In the genomic region with DNA sequence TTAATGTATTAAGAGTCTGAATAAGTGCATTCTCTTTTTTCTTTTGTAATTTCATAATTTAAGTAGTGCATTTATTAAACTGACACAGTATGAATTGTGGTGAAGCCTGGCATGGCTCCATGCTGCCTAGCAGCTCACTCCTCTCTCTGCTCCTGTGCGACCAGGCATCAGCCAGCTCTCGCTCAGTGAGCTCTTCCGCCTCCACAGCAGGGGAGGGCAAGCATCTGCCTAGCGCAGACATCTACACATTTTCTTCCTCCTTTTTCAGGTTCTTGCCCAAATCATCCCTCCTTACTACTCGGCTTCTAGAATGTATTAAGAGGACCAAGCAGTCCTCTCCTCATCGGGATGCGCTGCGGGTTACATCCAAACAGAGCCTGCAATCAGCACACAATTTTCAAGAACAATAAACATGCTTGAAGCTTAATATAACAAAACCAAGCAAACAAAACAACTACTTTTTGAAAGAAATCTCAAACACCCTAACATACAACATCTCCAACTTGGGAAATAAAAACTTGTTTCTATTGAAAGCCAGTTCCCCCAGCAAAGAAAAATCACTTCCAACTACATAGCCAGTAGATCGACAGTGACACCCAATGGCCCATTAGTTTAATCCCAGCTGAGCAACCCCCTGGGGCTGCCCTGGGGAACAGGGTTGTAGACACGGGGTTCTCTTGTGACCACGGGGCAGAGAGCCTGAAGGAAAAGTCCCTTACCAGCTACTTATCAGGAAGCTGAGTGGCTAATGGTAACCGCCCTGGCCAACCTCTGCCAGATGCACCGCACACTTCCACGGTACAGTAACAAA, we compare ENCODE assay signal across 14 mouse cellular contexts. TPM values are rescaled to one million over a fixed set of nuclear protein-coding genes. Genes with fewer than 3 reads are reported as not detected.
A peak's percentile ranks its signal among the peaks of the same experiment; 100 is the strongest.
DNase-seq lines count a peak whose midpoint lies in the region; ATAC-seq and TF ChIP-seq lines count a peak whose summit lies in the region.
"Had no signal": no experiment of that assay in that cellular context is flagged by ENCODE, and none has a peak within 500 bp of the region (broad histone marks: within the 10 kb centered on the region; RNA-seq: fewer than 3 reads in every experiment).

No protein-coding gene starts in this region.

- ATAC-seq in forebrain, embryonic 15.5 days (replicated peaks): 0 out of 2 replicates have a peak, but pooled peaks have one; percentile 15
- no peak for ATAC-seq in forebrain, embryonic 13.5 days
- no peak for ATAC-seq in hindbrain, embryonic 13.5 days (ENCODE audit: low FRiP score)
- ATAC-seq in midbrain, embryonic 13.5 days: 0 out of 2 replicates have a peak, but pooled peaks have one; percentile 3
- ATAC-seq in hindbrain, postnatal 0 days: no peak
- ATAC-seq: inflammation-experienced regulatory T-cells, adult 6 months; Patski had no signal

- no peak overlapping the region for H3K9ac ChIP-seq in forebrain, embryonic 15.5 days (replicated peaks)
- H3K9ac ChIP-seq in forebrain, embryonic 13.5 days: no peak overlapping the region
- 0 out of 2 replicates have a peak overlapping the region, but pooled peaks have one; percentile 14 for H3K9ac ChIP-seq in hindbrain, embryonic 13.5 days
- H3K9ac ChIP-seq in midbrain, embryonic 13.5 days (replicated peaks): no peak overlapping the region
- H3K9ac ChIP-seq in hindbrain, postnatal 0 days (replicated peaks; ENCODE audit: low read length): no peak overlapping the region
- H3K9ac ChIP-seq: limb, embryonic 13.5 days had no signal

- peak; percentile 48 for TF ChIP-seq CTCF in hindbrain, postnatal 0 days (IDR thresholded peaks at IDR 0.05; ENCODE audit: low read depth)

- H3K4me2 ChIP-seq in forebrain, embryonic 15.5 days (replicated peaks): no peak overlapping the region
- no peak overlapping the region for H3K4me2 ChIP-seq in forebrain, embryonic 13.5 days
- peak overlapping the region; percentile 11; the same call in 1 of the 2 replicates for H3K4me2 ChIP-seq in hindbrain, embryonic 13.5 days
- no peak overlapping the region for H3K4me2 ChIP-seq in midbrain, embryonic 13.5 days (replicated peaks)
- H3K4me2 ChIP-seq in hindbrain, postnatal 0 days (ENCODE audit: low read depth, low read length): no peak overlapping the region
- H3K4me2 ChIP-seq: limb, embryonic 13.5 days had no signal

- WGBS in forebrain, embryonic 15.5 days: 42% methylated on average over 14 of the region's 14 CpGs
- 39% methylated on average over 14 of the region's 14 CpGs for WGBS in forebrain, embryonic 13.5 days
- WGBS in hindbrain, embryonic 13.5 days: 34% methylated on average over 14 of the region's 14 CpGs
- 42% methylated on average over 14 of the region's 14 CpGs for WGBS in hindbrain, embryonic 10.5 days
- WGBS in midbrain, embryonic 13.5 days: 34% methylated on average over 14 of the region's 14 CpGs
- WGBS in midbrain, embryonic 10.5 days: 44% methylated on average over 14 of the region's 14 CpGs
- 37% methylated on average over 14 of the region's 14 CpGs for WGBS in hindbrain, postnatal 0 days

- no peak overlapping the region for H3K27ac ChIP-seq in forebrain, embryonic 15.5 days (replicated peaks)
- H3K27ac ChIP-seq in forebrain, embryonic 13.5 days: no peak overlapping the region
- peak overlapping the region; percentile 25 for H3K27ac ChIP-seq in hindbrain, embryonic 13.5 days
- H3K27ac ChIP-seq in hindbrain, embryonic 10.5 days: no peak overlapping the region
- no peak overlapping the region for H3K27ac ChIP-seq in midbrain, embryonic 13.5 days
- H3K27ac ChIP-seq in midbrain, embryonic 10.5 days (replicated peaks): no peak overlapping the region
- H3K27ac ChIP-seq in hindbrain, postnatal 0 days: no peak overlapping the region
- H3K27ac ChIP-seq: limb, embryonic 13.5 days had no signal

- H3K36me3 ChIP-seq in forebrain, embryonic 15.5 days: no peaks in the 10 kb centered on the region
- no peaks in the 10 kb centered on the region for H3K36me3 ChIP-seq in forebrain, embryonic 13.5 days (ENCODE audit: poor library complexity, severe bottlenecking)
- no peaks in the 10 kb centered on the region for H3K36me3 ChIP-seq in hindbrain, embryonic 13.5 days
- H3K36me3 ChIP-seq in hindbrain, embryonic 10.5 days: no peaks in the 10 kb centered on the region
- H3K36me3 ChIP-seq in midbrain, embryonic 13.5 days: no peaks in the 10 kb centered on the region
- H3K36me3 ChIP-seq in midbrain, embryonic 10.5 days: no peaks in the 10 kb centered on the region
- no peaks in the 10 kb centered on the region for H3K36me3 ChIP-seq in hindbrain, postnatal 0 days (ENCODE audit: insufficient read depth, low read length)
- H3K36me3 ChIP-seq: limb, embryonic 13.5 days had no signal

- H3K4me1 ChIP-seq in forebrain, embryonic 15.5 days: peaks cover 39% of the 10 kb centered on the region
- H3K4me1 ChIP-seq in forebrain, embryonic 13.5 days: peaks cover 64% of the 10 kb centered on the region
- H3K4me1 ChIP-seq in hindbrain, embryonic 13.5 days (replicated peaks): peaks cover 70% of the 10 kb centered on the region
- peaks cover 66% of the 10 kb centered on the region for H3K4me1 ChIP-seq in hindbrain, embryonic 10.5 days (replicated peaks)
- H3K4me1 ChIP-seq in midbrain, embryonic 13.5 days (replicated peaks): peaks cover 52% of the 10 kb centered on the region
- peaks cover 60% of the 10 kb centered on the region for H3K4me1 ChIP-seq in midbrain, embryonic 10.5 days
- peaks cover 12% of the 10 kb centered on the region for H3K4me1 ChIP-seq in hindbrain, postnatal 0 days (ENCODE audit: insufficient read depth, low read length)

- H3K9me3 ChIP-seq in forebrain, embryonic 15.5 days: no peaks in the 10 kb centered on the region
- no peaks in the 10 kb centered on the region for H3K9me3 ChIP-seq in forebrain, embryonic 13.5 days (replicated peaks)
- H3K9me3 ChIP-seq in hindbrain, embryonic 13.5 days: no peaks in the 10 kb centered on the region
- no peaks in the 10 kb centered on the region for H3K9me3 ChIP-seq in hindbrain, embryonic 10.5 days
- no peaks in the 10 kb centered on the region for H3K9me3 ChIP-seq in midbrain, embryonic 13.5 days
- no peaks in the 10 kb centered on the region for H3K9me3 ChIP-seq in midbrain, embryonic 10.5 days (replicated peaks)
- no peaks in the 10 kb centered on the region for H3K9me3 ChIP-seq in hindbrain, postnatal 0 days (ENCODE audit: low read length)
- H3K9me3 ChIP-seq: limb, embryonic 13.5 days had no signal

- no peak for DNase-seq in hindbrain, embryonic 10.5 days (ENCODE audit: low spot score)
- no peak for DNase-seq in midbrain, embryonic 10.5 days (ENCODE audit: low spot score)
- peak; percentile 58 for DNase-seq in hindbrain, postnatal 0 days (ENCODE audit: low spot score)
- no peak for DNase-seq in embryo, embryonic 10.5 days (ENCODE audit: low spot score)
- DNase-seq: adrenal gland, postnatal 10 days; lung, postnatal 36 days; thymus, postnatal 25 days had no signal

- no peaks in the 10 kb centered on the region for H3K27me3 ChIP-seq in forebrain, embryonic 15.5 days
- H3K27me3 ChIP-seq in forebrain, embryonic 13.5 days: peaks cover 5% of the 10 kb centered on the region
- H3K27me3 ChIP-seq in hindbrain, embryonic 13.5 days: 0 out of 2 replicates have a peak, but pooled peaks cover 3% of the 10 kb centered on the region
- H3K27me3 ChIP-seq in hindbrain, embryonic 10.5 days (ENCODE audit: insufficient read depth, poor library complexity, severe bottlenecking): no peaks in the 10 kb centered on the region; the same call in 1 of the 2 replicates
- peaks cover 3% of the 10 kb centered on the region; the same call in 1 of the 2 replicates for H3K27me3 ChIP-seq in midbrain, embryonic 13.5 days
- H3K27me3 ChIP-seq in midbrain, embryonic 10.5 days (ENCODE audit: low read depth, poor library complexity, severe bottlenecking): 0 out of 2 replicates have a peak, but pooled peaks cover 5% of the 10 kb centered on the region
- H3K27me3 ChIP-seq in hindbrain, postnatal 0 days (ENCODE audit: insufficient read depth, low read length): no peaks in the 10 kb centered on the region
- H3K27me3 ChIP-seq: Patski had no signal

- no peak overlapping the region for H3K4me3 ChIP-seq in forebrain, embryonic 15.5 days
- H3K4me3 ChIP-seq in forebrain, embryonic 13.5 days: no peak overlapping the region
- no peak overlapping the region for H3K4me3 ChIP-seq in hindbrain, embryonic 13.5 days
- H3K4me3 ChIP-seq in hindbrain, embryonic 10.5 days: no peak overlapping the region
- H3K4me3 ChIP-seq in midbrain, embryonic 13.5 days (replicated peaks): no peak overlapping the region
- H3K4me3 ChIP-seq in midbrain, embryonic 10.5 days: no peak overlapping the region
- H3K4me3 ChIP-seq in hindbrain, postnatal 0 days (ENCODE audit: low read length): no peak overlapping the region
- H3K4me3 ChIP-seq: limb, embryonic 13.5 days had no signal

RNA-seq across cellular contexts. Expression of gene Pex14, which starts 38.9 kb away (rescaled TPM):
- 53.4 and 54.2 TPM in 2 replicates for polyA plus RNA-seq in forebrain, embryonic 15.5 days (2015; fragmentation: Nextera tagmentation; extraction: Ambion mirVana)
- 46.1 and 47.8 TPM in 2 replicates for polyA plus RNA-seq in forebrain, embryonic 13.5 days (2015; fragmentation: Nextera tagmentation; extraction: Ambion mirVana)
- polyA plus RNA-seq in hindbrain, embryonic 13.5 days (2015; fragmentation: Nextera tagmentation; extraction: Ambion mirVana): 52.6 and 57.7 TPM in 2 replicates
- 60.4 and 60.8 TPM in 2 replicates for polyA plus RNA-seq in hindbrain, embryonic 10.5 days (2016; fragmentation: Nextera tagmentation; extraction: Ambion mirVana)
- 50.6 and 55.6 TPM in 2 replicates for polyA plus RNA-seq in midbrain, embryonic 13.5 days (2015; fragmentation: Nextera tagmentation; extraction: Ambion mirVana)
- polyA plus RNA-seq in midbrain, embryonic 10.5 days (2016; fragmentation: Nextera tagmentation; extraction: Ambion mirVana): 56.6 and 57.3 TPM in 2 replicates
- total RNA-seq in hindbrain, postnatal 0 days (2014; rRNA removed): 70.4 and 81.7 TPM in 2 replicates
- 62.1 and 62.9 TPM in 2 replicates for polyA plus RNA-seq in hindbrain, postnatal 0 days (2015; fragmentation: Nextera tagmentation; extraction: Ambion mirVana)

RNA-seq across cellular contexts. Expression of gene Dffa, which starts 43.1 kb away (rescaled TPM):
- polyA plus RNA-seq in forebrain, embryonic 15.5 days (2015; fragmentation: Nextera tagmentation; extraction: Ambion mirVana): 24.2 and 25.0 TPM in 2 replicates
- polyA plus RNA-seq in forebrain, embryonic 13.5 days (2015; fragmentation: Nextera tagmentation; extraction: Ambion mirVana): 24.4 and 25.4 TPM in 2 replicates
- 27.0 and 29.1 TPM in 2 replicates for polyA plus RNA-seq in hindbrain, embryonic 13.5 days (2015; fragmentation: Nextera tagmentation; extraction: Ambion mirVana)
- 33.1 and 36.3 TPM in 2 replicates for polyA plus RNA-seq in hindbrain, embryonic 10.5 days (2016; fragmentation: Nextera tagmentation; extraction: Ambion mirVana)
- polyA plus RNA-seq in midbrain, embryonic 13.5 days (2015; fragmentation: Nextera tagmentation; extraction: Ambion mirVana): 24.7 and 25.5 TPM in 2 replicates
- polyA plus RNA-seq in midbrain, embryonic 10.5 days (2016; fragmentation: Nextera tagmentation; extraction: Ambion mirVana): 32.4 and 34.4 TPM in 2 replicates
- total RNA-seq in hindbrain, postnatal 0 days (2014; rRNA removed): 11.4 and 16.6 TPM in 2 replicates
- 22.9 and 26.9 TPM in 2 replicates for polyA plus RNA-seq in hindbrain, postnatal 0 days (2015; fragmentation: Nextera tagmentation; extraction: Ambion mirVana)

Comparison
In these comparisons a context has a peak if more than half of its experiments do, and no peak if none do; other contexts are left out.
1. ATAC-seq: peak in forebrain, embryonic 15.5 days (single experiment) and midbrain, embryonic 13.5 days (single experiment); none in forebrain, embryonic 13.5 days (single experiment), hindbrain, embryonic 13.5 days (single experiment) and hindbrain, postnatal 0 days (single experiment).